31 mouse cellular contexts compared by ENCODE assay signal in the genomic region with DNA sequence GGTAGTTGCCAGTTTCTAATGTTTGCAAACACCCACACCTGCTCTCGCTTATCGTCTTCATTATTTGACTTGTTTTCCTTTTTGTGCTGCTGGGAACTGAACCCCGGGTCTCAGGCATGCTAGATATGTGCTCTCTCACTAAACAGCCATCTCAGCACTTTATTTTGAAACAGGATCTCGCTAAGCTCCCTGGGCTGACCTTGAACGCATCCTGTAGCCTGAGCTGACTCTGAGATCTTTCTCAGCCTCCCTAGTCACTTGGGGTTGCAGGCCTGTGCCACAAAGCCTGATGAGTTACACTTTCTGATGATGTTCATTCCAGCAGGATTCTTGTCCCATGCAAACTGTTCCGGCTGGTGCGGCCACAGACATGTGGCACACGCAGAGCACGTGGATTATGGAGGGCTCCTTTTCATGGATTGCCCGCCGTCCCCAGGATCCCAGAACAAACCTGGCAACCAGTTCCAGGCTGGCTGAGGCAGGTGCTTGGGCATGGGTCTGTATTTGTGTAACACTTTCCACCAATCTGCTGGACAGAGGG. TPM values are rescaled to one million over a fixed set of nuclear protein-coding genes. Genes with fewer than 3 reads are reported as not detected.
A peak's percentile ranks its signal among the peaks of the same experiment; 100 is the strongest.
DNase-seq lines count a peak whose midpoint lies in the region; ATAC-seq and TF ChIP-seq lines count a peak whose summit lies in the region.
"Had no signal": no experiment of that assay in that cellular context is flagged by ENCODE, and none has a peak within 500 bp of the region (broad histone marks: within the 10 kb centered on the region; RNA-seq: fewer than 3 reads in every experiment).

No protein-coding gene starts in this region.

- no peak overlapping the region for H3K9ac ChIP-seq in midbrain, embryonic 11.5 days (ENCODE audit: low read length)
- H3K9ac ChIP-seq in midbrain, embryonic 14.5 days (replicated peaks; ENCODE audit: low read length), result no peak overlapping the region
- H3K9ac ChIP-seq in ES-E14 (ENCODE audit: insufficient read depth, low read depth, low read length, poor library complexity, severe bottlenecking), result no peak overlapping the region
- H3K9ac ChIP-seq: embryonic facial prominence, embryonic 13.5 days; embryonic facial prominence, embryonic 15.5 days; forebrain, embryonic 12.5 days had no signal

- peaks cover 2% of the 10 kb centered on the region; the same call in 1 of the 2 replicates for H3K27me3 ChIP-seq in midbrain, embryonic 11.5 days (ENCODE audit: control insufficient read depth, insufficient read depth, low read length)
- H3K27me3 ChIP-seq in midbrain, embryonic 14.5 days (ENCODE audit: control insufficient read depth, insufficient read depth, low read length), result peaks cover 6% of the 10 kb centered on the region; the same call in 1 of the 2 replicates
- H3K27me3 ChIP-seq: CH12.LX had no signal

- WGBS in midbrain, embryonic 11.5 days, result 84% methylated on average over 11 of the region's 11 CpGs
- WGBS in midbrain, embryonic 14.5 days, result 85% methylated on average over 11 of the region's 11 CpGs

- peak overlapping the region; percentile 75 for H3K27ac ChIP-seq in gastrocnemius, adult 2 months
- H3K27ac ChIP-seq in midbrain, embryonic 11.5 days (ENCODE audit: low read depth, low read length), result no peak overlapping the region
- H3K27ac ChIP-seq in midbrain, embryonic 14.5 days (replicated peaks; ENCODE audit: low read depth, low read length), result no peak overlapping the region
- H3K27ac ChIP-seq in ES-E14 (ENCODE audit: insufficient read depth, low read depth, low read length, poor library complexity, severe bottlenecking), result no peak overlapping the region
- H3K27ac ChIP-seq: embryonic facial prominence, embryonic 13.5 days; embryonic facial prominence, embryonic 15.5 days; forebrain, embryonic 10.5 days; forebrain, embryonic 12.5 days had no signal

- H3K4me3 ChIP-seq in gastrocnemius, adult 2 months, result no peak overlapping the region
- no peak overlapping the region for H3K4me3 ChIP-seq in midbrain, embryonic 11.5 days (ENCODE audit: low read depth, low read length)
- no peak overlapping the region for H3K4me3 ChIP-seq in midbrain, embryonic 14.5 days (replicated peaks; ENCODE audit: low read depth, low read length)
- H3K4me3 ChIP-seq in ES-E14 (ENCODE audit: insufficient read depth in 1 of 2, low read depth in 1 of 2, low read length in 2 of 2, poor library complexity in 1 of 2, severe bottlenecking in 1 of 2), result no peak overlapping the region
- H3K4me3 ChIP-seq: embryonic facial prominence, embryonic 13.5 days; embryonic facial prominence, embryonic 15.5 days; erythroblast, embryonic 14.5 days; forebrain, embryonic 10.5 days; forebrain, embryonic 12.5 days had no signal

- no peaks in the 10 kb centered on the region for H3K36me3 ChIP-seq in midbrain, embryonic 11.5 days (ENCODE audit: control insufficient read depth, insufficient read depth, low read length)
- peaks cover 5% of the 10 kb centered on the region; the same call in 1 of the 2 replicates for H3K36me3 ChIP-seq in midbrain, embryonic 14.5 days (ENCODE audit: control insufficient read depth, insufficient read depth, low read length)
- H3K36me3 ChIP-seq in ES-E14 (ENCODE audit: control insufficient read depth, insufficient read depth, low read length, poor library complexity, severe bottlenecking), result no peaks in the 10 kb centered on the region
- H3K36me3 ChIP-seq: embryonic facial prominence, embryonic 13.5 days; embryonic facial prominence, embryonic 15.5 days had no signal

- in situ Hi-C loops in ES-E14 (cut with MboI; ENCODE audit: low sequenced_read_pairs in 2 of 2, unreplicated experiment in 2 of 2), result no loop called here

- no peaks in the 10 kb centered on the region for H3K4me1 ChIP-seq in midbrain, embryonic 11.5 days (ENCODE audit: control insufficient read depth, insufficient read depth, low read length)
- no peaks in the 10 kb centered on the region for H3K4me1 ChIP-seq in midbrain, embryonic 14.5 days (ENCODE audit: control insufficient read depth, insufficient read depth, low read length)
- H3K4me1 ChIP-seq in ES-E14 (ENCODE audit: control insufficient read depth in 2 of 2, insufficient read depth in 2 of 2, low read length in 2 of 2, poor library complexity in 1 of 2), result no peaks in the 10 kb centered on the region
- H3K4me1 ChIP-seq: embryonic facial prominence, embryonic 15.5 days; forebrain, embryonic 10.5 days; forebrain, embryonic 12.5 days had no signal

- no peak for ATAC-seq in midbrain, embryonic 11.5 days (ENCODE audit: low FRiP score)
- ATAC-seq in midbrain, embryonic 14.5 days (ENCODE audit: low FRiP score, low TSS enrichment), result no peak
- ATAC-seq: CD4-positive, CD25-positive, alpha-beta regulatory T cell, adult 4 months; forebrain, embryonic 14.5 days; forebrain, embryonic 16.5 days had no signal

- intact Hi-C loops in gastrocnemius, adult 2 months (cut with DNase I), result no loop called here
- intact Hi-C loops in left cerebral cortex, postnatal 4 days (cut with DNase I), result no loop called here

- H3K4me2 ChIP-seq in midbrain, embryonic 11.5 days, result no peak overlapping the region
- no peak overlapping the region for H3K4me2 ChIP-seq in midbrain, embryonic 14.5 days (ENCODE audit: low read length)
- H3K4me2 ChIP-seq: embryonic facial prominence, embryonic 13.5 days; embryonic facial prominence, embryonic 15.5 days; forebrain, embryonic 12.5 days had no signal

- H3K9me3 ChIP-seq in midbrain, embryonic 11.5 days (ENCODE audit: control insufficient read depth, low read length), result no peaks in the 10 kb centered on the region
- no peaks in the 10 kb centered on the region for H3K9me3 ChIP-seq in midbrain, embryonic 14.5 days (ENCODE audit: control insufficient read depth, low read length)
- no peaks in the 10 kb centered on the region for H3K9me3 ChIP-seq in ES-E14 (ENCODE audit: control insufficient read depth, insufficient read depth, low read depth, low read length)
- H3K9me3 ChIP-seq: embryonic facial prominence, embryonic 13.5 days; embryonic facial prominence, embryonic 15.5 days; forebrain, embryonic 10.5 days; forebrain, embryonic 12.5 days had no signal

- peak; percentile 56 for DNase-seq in gastrocnemius, adult 2 months
- DNase-seq in gastrocnemius, postnatal 25 days, result no peak
- DNase-seq in midbrain, embryonic 11.5 days (ENCODE audit: low spot score, missing footprints), result peak; percentile 68
- no peak for DNase-seq in midbrain, embryonic 14.5 days
- no peak for DNase-seq in ES-E14 (ENCODE audit: low read depth, low spot score)
- DNase-seq in spleen, postnatal 10 days (ENCODE audit: low spot score in 2 of 2), result no peak
- DNase-seq in left cerebral cortex, postnatal 4 days, result no peak
- DNase-seq: adrenal gland, adult 2 months; adrenal gland, postnatal 10 days; B cell, adult 2 months; cerebellum, adult 11 months; cerebellum, adult 18-20 months; cerebellum, adult 8-10 months; cerebellum, adult 9-11 months; cerebellum, postnatal 14 days; cerebellum, postnatal 36 days; embryo, embryonic 11 days had no signal

- TF ChIP-seq CTCF in gastrocnemius, adult 2 months (IDR thresholded peaks at IDR 0.05), result no peak

TF ChIP-seq in ES-E14, 5 proteins besides CTCF, POLR2A, EP300 and RAD21:
- TF ChIP-seq MAFK (IDR thresholded peaks at IDR 0.05; ENCODE audit: insufficient read depth, low read depth, low read length) (peak; percentile 50; the same call in 1 of the 2 replicates), HCFC1 (IDR thresholded peaks at IDR 0.05; ENCODE audit: borderline replicate concordance, insufficient read depth, low read length) (no peak)

RNA-seq across cellular contexts. Expression of gene Kcns1, which starts 9.3 kb away (rescaled TPM):
- 1 to 10 TPM in 1 of 2 experiments, under 1 TPM in 1; 0.31 to 1.0 TPM for total RNA-seq in gastrocnemius, adult 2 months (2021)
- 1 to 10 TPM in 1 of 2 experiments, under 1 TPM in 1; 0.90 to 1.4 TPM for total RNA-seq in gastrocnemius, postnatal 25 days (2021)
- polyA plus RNA-seq in midbrain, embryonic 11.5 days (2014; fragmentation: Nextera tagmentation; extraction: Ambion mirVana), result 0.07 TPM in 1 of 2 replicates, not detected in the other
- polyA plus RNA-seq in midbrain, embryonic 14.5 days (2014; fragmentation: Nextera tagmentation; extraction: Ambion mirVana), result 0.62 and 2.1 TPM in 2 replicates
- total RNA-seq in ES-E14 (2012; rRNA removed), result 0.80 and 0.90 TPM in 2 replicates
- 1 to 10 TPM; 8.1 to 9.0 TPM for total RNA-seq in left cerebral cortex, postnatal 4 days (2021)
- total RNA-seq: adrenal gland, adult 2 months; MEL had no signal
- polyA plus RNA-seq: adrenal gland, adult 2 months; erythroblast, embryonic 14.5 days; forebrain, embryonic 10.5 days had no signal

RNA-seq across cellular contexts. Expression of gene Wfdc5, which starts 21.0 kb away (rescaled TPM):
- not detected for total RNA-seq in gastrocnemius, adult 2 months (2021)
- total RNA-seq in gastrocnemius, postnatal 25 days (2021), result not detected
- polyA plus RNA-seq in midbrain, embryonic 11.5 days (2014; fragmentation: Nextera tagmentation; extraction: Ambion mirVana), result not detected in 2 replicates
- polyA plus RNA-seq in midbrain, embryonic 14.5 days (2014; fragmentation: Nextera tagmentation; extraction: Ambion mirVana), result not detected in 2 replicates
- total RNA-seq in ES-E14 (2012; rRNA removed), result not detected in 2 replicates
- not detected for total RNA-seq in left cerebral cortex, postnatal 4 days (2021)
- total RNA-seq: adrenal gland, adult 2 months; adrenal gland, postnatal 10 days; adrenal gland, postnatal 4 days; CH12.LX; common myeloid progenitor, adult 5-6 weeks; MEL had no signal
- polyA plus RNA-seq: adrenal gland, adult 2 months; brain, embryonic 14.5 days; CD4-positive, CD25-positive, alpha-beta regulatory T cell, adult 4 months; embryonic facial prominence, embryonic 11.5 days; embryonic facial prominence, embryonic 13.5 days; erythroblast, embryonic 14.5 days; forebrain, embryonic 10.5 days; forebrain, embryonic 12.5 days; forebrain, embryonic 14.5 days; forebrain, embryonic 16.5 days had no signal

RNA-seq across cellular contexts. Expression of gene Wfdc12, which starts 28.8 kb away (rescaled TPM):
- total RNA-seq in gastrocnemius, adult 2 months (2021), result not detected
- not detected for total RNA-seq in gastrocnemius, postnatal 25 days (2021)
- not detected in 2 replicates for polyA plus RNA-seq in midbrain, embryonic 11.5 days (2014; fragmentation: Nextera tagmentation; extraction: Ambion mirVana)
- not detected in 2 replicates for polyA plus RNA-seq in midbrain, embryonic 14.5 days (2014; fragmentation: Nextera tagmentation; extraction: Ambion mirVana)
- not detected in 2 replicates for total RNA-seq in ES-E14 (2012; rRNA removed)
- not detected for total RNA-seq in left cerebral cortex, postnatal 4 days (2021)
- total RNA-seq: adrenal gland, postnatal 10 days; adrenal gland, postnatal 4 days; CH12.LX; common myeloid progenitor, adult 5-6 weeks; MEL had no signal
- polyA plus RNA-seq: brain, embryonic 14.5 days; CD4-positive, CD25-positive, alpha-beta regulatory T cell, adult 4 months; embryonic facial prominence, embryonic 11.5 days; embryonic facial prominence, embryonic 13.5 days; embryonic facial prominence, embryonic 15.5 days; erythroblast, embryonic 14.5 days; forebrain, embryonic 10.5 days; forebrain, embryonic 12.5 days; forebrain, embryonic 14.5 days; forebrain, embryonic 16.5 days had no signal

RNA-seq across cellular contexts. Expression of gene Wfdc15a, which starts 38.3 kb away (rescaled TPM):
- total RNA-seq in gastrocnemius, adult 2 months (2021), result not detected
- total RNA-seq in gastrocnemius, postnatal 25 days (2021), result not detected
- polyA plus RNA-seq in midbrain, embryonic 11.5 days (2014; fragmentation: Nextera tagmentation; extraction: Ambion mirVana), result not detected in 2 replicates
- not detected in 2 replicates for polyA plus RNA-seq in midbrain, embryonic 14.5 days (2014; fragmentation: Nextera tagmentation; extraction: Ambion mirVana)
- 4.4 and 11.9 TPM in 2 replicates for total RNA-seq in ES-E14 (2012; rRNA removed)
- not detected for total RNA-seq in left cerebral cortex, postnatal 4 days (2021)
- total RNA-seq: adrenal gland, adult 2 months; adrenal gland, postnatal 10 days; adrenal gland, postnatal 4 days; CH12.LX; common myeloid progenitor, adult 5-6 weeks; MEL had no signal
- polyA plus RNA-seq: adrenal gland, adult 2 months; brain, embryonic 14.5 days; CD4-positive, CD25-positive, alpha-beta regulatory T cell, adult 4 months; embryonic facial prominence, embryonic 11.5 days; embryonic facial prominence, embryonic 13.5 days; embryonic facial prominence, embryonic 15.5 days; erythroblast, embryonic 14.5 days; forebrain, embryonic 10.5 days; forebrain, embryonic 12.5 days; forebrain, embryonic 14.5 days; forebrain, embryonic 16.5 days had no signal

RNA-seq across cellular contexts. Expression of gene Wfdc15b, which starts 59.9 kb away (rescaled TPM):
- total RNA-seq in gastrocnemius, adult 2 months (2021), result not detected
- total RNA-seq in gastrocnemius, postnatal 25 days (2021), result not detected
- polyA plus RNA-seq in midbrain, embryonic 11.5 days (2014; fragmentation: Nextera tagmentation; extraction: Ambion mirVana), result not detected in 2 replicates
- not detected in 2 replicates for polyA plus RNA-seq in midbrain, embryonic 14.5 days (2014; fragmentation: Nextera tagmentation; extraction: Ambion mirVana)
- not detected in 2 replicates for total RNA-seq in ES-E14 (2012; rRNA removed)
- not detected for total RNA-seq in left cerebral cortex, postnatal 4 days (2021)
- total RNA-seq: adrenal gland, adult 2 months; adrenal gland, postnatal 10 days; CH12.LX; common myeloid progenitor, adult 5-6 weeks; MEL had no signal
- polyA plus RNA-seq: adrenal gland, adult 2 months; brain, embryonic 14.5 days; CD4-positive, CD25-positive, alpha-beta regulatory T cell, adult 4 months; embryonic facial prominence, embryonic 11.5 days; embryonic facial prominence, embryonic 13.5 days; embryonic facial prominence, embryonic 15.5 days; erythroblast, embryonic 14.5 days; forebrain, embryonic 10.5 days; forebrain, embryonic 12.5 days; forebrain, embryonic 14.5 days; forebrain, embryonic 16.5 days had no signal

Comparison
In these comparisons a context has a peak if more than half of its experiments do, and no peak if none do; other contexts are left out.
1. DNase-seq: peak in gastrocnemius, adult 2 months (single experiment) and midbrain, embryonic 11.5 days (single experiment); none in gastrocnemius, postnatal 25 days (single experiment), midbrain, embryonic 14.5 days (single experiment), ES-E14 (single experiment), spleen, postnatal 10 days (0 of 2) and left cerebral cortex, postnatal 4 days (single experiment).